Mouse (Mus musculus): ENCODE measurements at regions not wholly inside any gene's neighbourhood (a gene's known extent, or its start where the extent isn't known, plus 50 kb on each side); places are given as distances from the start of the nearest gene placed in this dataset.

DNA sequence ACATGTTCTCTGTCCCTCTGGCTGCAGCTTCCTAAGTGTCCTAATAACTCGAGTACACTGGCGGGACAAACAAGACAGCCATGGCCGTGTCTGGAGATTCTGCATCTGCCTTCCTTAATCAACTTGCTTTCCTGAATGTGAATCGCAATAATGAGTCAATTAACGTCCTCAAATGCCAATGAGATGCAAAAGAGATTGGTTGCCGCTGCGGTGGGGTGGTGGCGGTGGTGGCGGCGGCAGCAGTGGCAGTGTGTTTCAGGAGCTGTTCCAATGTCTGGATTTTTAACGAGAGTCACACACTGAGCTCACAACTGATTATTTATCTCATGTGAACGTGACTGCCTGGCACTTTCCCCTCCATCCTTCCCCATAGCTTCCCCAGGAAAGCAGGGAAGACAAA is 197.6 kb upstream of the Gk2 start:
- no peak overlapping the region for H3K27ac ChIP-seq (replicated peaks; ENCODE audit: low read depth, low read length)
- no peak overlapping the region for H3K9ac ChIP-seq (replicated peaks; ENCODE audit: low read length)
- no peaks in the 10 kb centered on the region for H3K27me3 ChIP-seq (ENCODE audit: control insufficient read depth, insufficient read depth, low read length)
- DNase-seq (ENCODE audit: low spot score) (no peak), ATAC-seq (replicated peaks; ENCODE audit: insufficient number of reproducible peaks, low FRiP score, low TSS enrichment, low read depth) (no peak)
- no peaks in the 10 kb centered on the region for H3K36me3 ChIP-seq (replicated peaks; ENCODE audit: control insufficient read depth, insufficient read depth, low read depth, low read length)
- H3K4me2 ChIP-seq (ENCODE audit: low read depth, low read length), result no peak overlapping the region
- WGBS, result 66% methylated on average over 12 of the region's 12 CpGs
- no peaks in the 10 kb centered on the region for H3K4me1 ChIP-seq (ENCODE audit: control insufficient read depth, insufficient read depth, low read length)
- H3K9me3 ChIP-seq (replicated peaks; ENCODE audit: control insufficient read depth, low read length), result no peaks in the 10 kb centered on the region
- no peak overlapping the region for H3K4me3 ChIP-seq (ENCODE audit: low read depth, low read length)

DNA sequence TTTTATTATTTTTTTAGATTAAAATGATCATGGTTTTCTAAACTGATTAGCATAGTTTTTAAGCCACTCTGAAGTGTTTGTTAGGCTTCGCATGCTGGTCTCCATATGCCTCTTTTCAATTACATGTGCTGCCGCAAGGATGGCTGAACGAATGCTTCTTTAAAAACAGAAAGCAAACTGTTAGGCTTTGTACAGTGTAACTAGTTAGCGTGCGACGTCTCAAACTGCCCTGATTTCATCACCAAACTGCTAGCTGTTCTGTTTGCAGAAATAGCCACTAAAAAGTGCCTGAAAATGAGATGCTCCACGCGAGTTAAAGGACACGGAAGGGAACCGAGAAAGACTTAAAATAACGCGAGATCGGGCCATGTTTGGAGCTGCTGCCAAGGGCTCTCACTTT is 185.4 kb upstream of the Gk2 start:
- Histone ChIP-seq H3K36me3 (replicated peaks; ENCODE audit: control insufficient read depth, insufficient read depth, low read depth, low read length) (no peaks in the 10 kb centered on the region), H3K4me2 (ENCODE audit: low read depth, low read length) (no peak overlapping the region), H3K4me3 (ENCODE audit: low read depth, low read length) (no peak overlapping the region), H3K4me1 (ENCODE audit: control insufficient read depth, insufficient read depth, low read length) (no peaks in the 10 kb centered on the region), H3K9ac (replicated peaks; ENCODE audit: low read length) (no peak overlapping the region), H3K27me3 (ENCODE audit: control insufficient read depth, insufficient read depth, low read length) (no peaks in the 10 kb centered on the region), H3K27ac (replicated peaks; ENCODE audit: low read depth, low read length) (no peak overlapping the region), H3K9me3 (replicated peaks; ENCODE audit: control insufficient read depth, low read length) (no peaks in the 10 kb centered on the region)
- DNase-seq (ENCODE audit: low spot score) (no peak), ATAC-seq (replicated peaks; ENCODE audit: insufficient number of reproducible peaks, low FRiP score, low TSS enrichment, low read depth) (no peak)
- 90% methylated on average over 13 of the region's 13 CpGs for WGBS

DNA sequence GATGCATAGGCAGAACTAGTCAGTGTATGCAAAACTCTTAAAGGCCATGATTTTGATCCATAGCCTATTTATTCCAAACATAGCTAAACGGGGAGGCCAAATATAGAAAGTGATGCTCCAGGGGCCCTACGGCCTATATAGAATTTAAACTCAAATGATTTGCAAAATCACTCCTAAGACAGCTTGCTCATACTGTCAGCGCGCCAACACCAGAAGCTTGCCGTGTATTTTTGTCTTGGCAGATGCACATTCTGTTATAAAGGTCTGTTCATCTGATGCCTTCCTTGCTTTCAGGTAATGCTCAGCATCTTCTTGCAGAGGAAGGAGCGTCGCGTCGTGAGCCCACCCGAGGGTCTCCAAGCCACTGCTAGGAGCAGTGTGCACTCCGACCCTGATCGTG is 184.8 kb upstream of the Gk2 start:
- Histone ChIP-seq H3K27ac (replicated peaks; ENCODE audit: low read depth, low read length) (no peak overlapping the region), H3K27me3 (ENCODE audit: control insufficient read depth, insufficient read depth, low read length) (no peaks in the 10 kb centered on the region), H3K4me2 (ENCODE audit: low read depth, low read length) (no peak overlapping the region), H3K4me1 (ENCODE audit: control insufficient read depth, insufficient read depth, low read length) (no peaks in the 10 kb centered on the region), H3K36me3 (replicated peaks; ENCODE audit: control insufficient read depth, insufficient read depth, low read depth, low read length) (no peaks in the 10 kb centered on the region), H3K9me3 (replicated peaks; ENCODE audit: control insufficient read depth, low read length) (no peaks in the 10 kb centered on the region), H3K4me3 (ENCODE audit: low read depth, low read length) (no peak overlapping the region), H3K9ac (replicated peaks; ENCODE audit: low read length) (no peak overlapping the region)
- DNase-seq (ENCODE audit: low spot score) (no peak), ATAC-seq (replicated peaks; ENCODE audit: insufficient number of reproducible peaks, low FRiP score, low TSS enrichment, low read depth) (no peak)
- WGBS, result 95% methylated on average over 12 of the region's 12 CpGs

DNA sequence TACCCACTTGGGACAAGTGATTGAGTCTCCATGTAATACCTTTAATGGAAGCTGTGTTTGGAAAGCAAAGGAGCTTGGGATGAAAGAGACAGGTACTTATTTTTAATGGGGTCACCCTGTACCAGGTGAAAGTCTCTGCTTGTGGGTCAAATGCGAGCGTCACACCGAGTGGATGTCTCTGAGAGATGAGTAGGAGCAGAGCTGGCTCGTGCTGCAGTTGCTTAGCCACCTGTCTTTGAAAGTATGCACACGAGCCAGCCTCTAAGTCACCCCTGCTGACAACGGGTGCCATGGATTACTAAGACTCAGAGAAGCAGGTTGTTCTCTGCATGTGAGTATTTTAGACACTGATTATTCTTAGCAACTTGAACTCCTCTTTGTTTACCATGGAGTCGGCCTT is 179.5 kb upstream of the Gk2 start:
- WGBS, result 76% methylated on average over 7 of the region's 7 CpGs

DNA sequence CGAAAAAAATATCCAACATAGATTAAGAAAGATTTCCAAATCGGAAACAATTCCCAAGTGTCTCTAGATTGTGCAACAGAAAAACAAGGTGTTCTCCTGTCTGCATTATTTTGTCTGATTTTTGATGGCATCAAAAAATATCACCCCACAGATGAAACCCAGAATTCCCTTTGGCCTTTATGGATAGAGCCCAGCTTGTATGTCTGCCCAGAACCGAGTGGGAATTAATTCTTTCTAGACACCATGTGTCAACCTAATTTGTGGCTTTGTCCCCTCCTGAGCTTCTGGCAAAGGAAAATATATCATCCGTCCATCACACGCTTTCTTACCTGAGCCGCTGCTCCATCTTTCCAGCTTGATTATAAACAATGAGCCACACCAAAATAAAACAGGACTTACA is 176.9 kb upstream of the Gk2 start:
- Histone ChIP-seq H3K27me3 (ENCODE audit: control insufficient read depth, insufficient read depth, low read length) (no peaks in the 10 kb centered on the region), H3K36me3 (replicated peaks; ENCODE audit: control insufficient read depth, insufficient read depth, low read depth, low read length) (no peaks in the 10 kb centered on the region), H3K4me1 (ENCODE audit: control insufficient read depth, insufficient read depth, low read length) (no peaks in the 10 kb centered on the region), H3K9ac (replicated peaks; ENCODE audit: low read length) (no peak overlapping the region), H3K4me2 (ENCODE audit: low read depth, low read length) (no peak overlapping the region), H3K4me3 (ENCODE audit: low read depth, low read length) (no peak overlapping the region), H3K9me3 (replicated peaks; ENCODE audit: control insufficient read depth, low read length) (no peaks in the 10 kb centered on the region), H3K27ac (replicated peaks; ENCODE audit: low read depth, low read length) (no peak overlapping the region)
- DNase-seq (ENCODE audit: low spot score) (no peak), ATAC-seq (replicated peaks; ENCODE audit: insufficient number of reproducible peaks, low FRiP score, low TSS enrichment, low read depth) (no peak)
- WGBS, result 89% methylated on average over 6 of the region's 6 CpGs

More for the DNA sequence above, 179.5 kb upstream of the Gk2 start:
- no peak overlapping the region for H3K27ac ChIP-seq (replicated peaks; ENCODE audit: low read depth, low read length)
- no peaks in the 10 kb centered on the region for H3K9me3 ChIP-seq (replicated peaks; ENCODE audit: control insufficient read depth, low read length)
- DNase-seq (ENCODE audit: low spot score) (no peak), ATAC-seq (replicated peaks; ENCODE audit: insufficient number of reproducible peaks, low FRiP score, low TSS enrichment, low read depth) (no peak)
- H3K36me3 ChIP-seq (replicated peaks; ENCODE audit: control insufficient read depth, insufficient read depth, low read depth, low read length), result no peaks in the 10 kb centered on the region
- H3K9ac ChIP-seq (replicated peaks; ENCODE audit: low read length), result no peak overlapping the region
- H3K27me3 ChIP-seq (ENCODE audit: control insufficient read depth, insufficient read depth, low read length), result no peaks in the 10 kb centered on the region
- no peak overlapping the region for H3K4me2 ChIP-seq (ENCODE audit: low read depth, low read length)
- no peak overlapping the region for H3K4me3 ChIP-seq (ENCODE audit: low read depth, low read length)
- no peaks in the 10 kb centered on the region for H3K4me1 ChIP-seq (ENCODE audit: control insufficient read depth, insufficient read depth, low read length)

DNA sequence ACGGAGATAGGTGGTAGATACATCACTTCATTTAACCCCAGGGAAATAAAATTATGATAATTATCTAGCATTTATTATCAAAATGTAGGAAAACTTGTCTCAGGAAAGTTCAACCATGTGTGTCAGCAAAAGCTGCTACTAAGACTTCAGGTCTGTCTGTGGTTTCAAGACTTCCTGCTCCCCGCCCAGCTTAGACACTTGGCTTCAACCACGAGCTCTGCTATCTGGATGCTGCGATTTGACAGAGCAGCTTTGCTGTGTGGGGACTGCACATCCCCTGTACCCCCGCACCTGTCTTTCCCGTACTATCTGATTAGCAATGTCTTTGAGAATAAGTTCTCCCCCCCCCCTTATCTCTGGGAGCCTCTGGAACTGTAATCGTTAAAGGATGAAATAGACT is 176.0 kb upstream of the Gk2 start:
- no peaks in the 10 kb centered on the region for H3K36me3 ChIP-seq (replicated peaks; ENCODE audit: control insufficient read depth, insufficient read depth, low read depth, low read length)
- no peaks in the 10 kb centered on the region for H3K27me3 ChIP-seq (ENCODE audit: control insufficient read depth, insufficient read depth, low read length)
- no peak overlapping the region for H3K9ac ChIP-seq (replicated peaks; ENCODE audit: low read length)
- no peak overlapping the region for H3K4me3 ChIP-seq (ENCODE audit: low read depth, low read length)
- no peak overlapping the region for H3K4me2 ChIP-seq (ENCODE audit: low read depth, low read length)
- WGBS, result 82% methylated on average over 7 of the region's 7 CpGs
- no peaks in the 10 kb centered on the region for H3K4me1 ChIP-seq (ENCODE audit: control insufficient read depth, insufficient read depth, low read length)
- ATAC-seq (replicated peaks; ENCODE audit: insufficient number of reproducible peaks, low FRiP score, low TSS enrichment, low read depth) (no peak), DNase-seq (ENCODE audit: low spot score) (no peak)
- H3K27ac ChIP-seq (replicated peaks; ENCODE audit: low read depth, low read length), result no peak overlapping the region
- H3K9me3 ChIP-seq (replicated peaks; ENCODE audit: control insufficient read depth, low read length), result no peaks in the 10 kb centered on the region

DNA sequence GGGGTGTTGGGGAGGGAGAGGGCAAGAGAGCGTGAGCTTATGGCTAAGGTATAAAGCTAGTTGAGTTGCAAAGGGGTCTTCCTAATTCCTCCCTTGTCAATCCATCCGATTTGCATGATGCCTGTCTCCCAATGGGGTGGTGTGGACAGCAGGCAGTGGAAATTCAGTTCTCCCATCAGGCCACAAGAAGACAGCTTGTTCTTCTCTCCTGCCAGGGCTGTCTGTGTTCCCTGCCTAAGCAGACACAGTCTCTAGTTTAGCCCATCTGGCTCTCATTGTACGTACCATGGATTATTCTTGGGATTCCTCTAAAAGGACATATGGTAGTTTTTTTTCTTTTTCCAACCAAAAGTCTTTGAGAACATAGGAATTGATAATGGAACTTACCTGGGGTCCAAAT is 168.4 kb upstream of the Gk2 start:
- 89% methylated on average over 3 of the region's 3 CpGs for WGBS
- H3K4me3 ChIP-seq (ENCODE audit: low read depth, low read length), result no peak overlapping the region
- DNase-seq (ENCODE audit: low spot score) (no peak), ATAC-seq (replicated peaks; ENCODE audit: insufficient number of reproducible peaks, low FRiP score, low TSS enrichment, low read depth) (no peak)
- H3K9me3 ChIP-seq (replicated peaks; ENCODE audit: control insufficient read depth, low read length), result no peaks in the 10 kb centered on the region
- H3K27me3 ChIP-seq (ENCODE audit: control insufficient read depth, insufficient read depth, low read length), result no peaks in the 10 kb centered on the region
- H3K4me2 ChIP-seq (ENCODE audit: low read depth, low read length), result no peak overlapping the region
- H3K36me3 ChIP-seq (replicated peaks; ENCODE audit: control insufficient read depth, insufficient read depth, low read depth, low read length), result no peaks in the 10 kb centered on the region
- H3K9ac ChIP-seq (replicated peaks; ENCODE audit: low read length), result no peak overlapping the region
- no peak overlapping the region for H3K27ac ChIP-seq (replicated peaks; ENCODE audit: low read depth, low read length)
- no peaks in the 10 kb centered on the region for H3K4me1 ChIP-seq (ENCODE audit: control insufficient read depth, insufficient read depth, low read length)

DNA sequence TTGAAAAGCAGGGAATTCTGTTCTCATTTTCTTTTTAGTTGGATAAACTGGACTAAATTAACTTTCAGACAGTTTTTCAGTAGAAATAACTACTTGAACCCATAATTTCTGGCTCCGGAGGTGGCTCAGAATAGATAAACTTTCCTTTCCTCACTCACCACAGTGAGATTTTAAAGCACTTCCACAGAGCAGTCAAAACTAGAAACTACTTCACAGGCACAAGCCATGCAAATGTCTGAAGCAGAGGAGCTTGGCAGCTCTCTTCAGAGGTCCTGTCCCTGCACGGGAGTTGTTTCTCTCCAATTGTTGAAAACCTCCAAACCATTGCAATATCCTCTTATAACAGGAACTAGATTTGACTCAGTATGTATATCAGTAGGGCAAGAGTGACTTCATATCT is 163.1 kb upstream of the Gk2 start:
- Histone ChIP-seq H3K4me1 (ENCODE audit: control insufficient read depth, insufficient read depth, low read length) (no peaks in the 10 kb centered on the region), H3K9me3 (replicated peaks; ENCODE audit: control insufficient read depth, low read length) (no peaks in the 10 kb centered on the region), H3K4me2 (ENCODE audit: low read depth, low read length) (no peak overlapping the region), H3K27ac (replicated peaks; ENCODE audit: low read depth, low read length) (no peak overlapping the region), H3K9ac (replicated peaks; ENCODE audit: low read length) (no peak overlapping the region), H3K36me3 (replicated peaks; ENCODE audit: control insufficient read depth, insufficient read depth, low read depth, low read length) (no peaks in the 10 kb centered on the region), H3K4me3 (ENCODE audit: low read depth, low read length) (no peak overlapping the region), H3K27me3 (ENCODE audit: control insufficient read depth, insufficient read depth, low read length) (no peaks in the 10 kb centered on the region)
- ATAC-seq (replicated peaks; ENCODE audit: insufficient number of reproducible peaks, low FRiP score, low TSS enrichment, low read depth) (no peak), DNase-seq (ENCODE audit: low spot score) (no peak)
- 78% methylated on average over 2 of the region's 2 CpGs for WGBS

DNA sequence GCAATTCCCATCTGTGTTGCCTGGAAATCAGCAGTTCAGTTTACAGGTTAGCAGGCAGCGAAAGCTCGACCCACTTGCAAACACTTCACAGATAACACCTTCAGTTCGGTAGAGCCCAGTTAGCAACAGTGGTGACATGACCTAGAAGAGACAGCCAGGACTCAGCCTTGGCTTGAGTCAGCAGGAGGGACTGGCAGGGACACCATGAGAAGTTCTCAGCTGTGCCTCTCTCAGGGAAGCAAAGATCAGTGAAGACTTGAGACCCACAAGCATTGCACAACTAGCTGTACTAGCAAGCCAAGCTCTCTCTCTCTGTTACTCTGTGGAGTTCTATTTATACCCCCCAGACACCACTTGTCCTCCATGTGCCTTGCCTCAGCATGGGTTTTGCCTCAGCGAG is 161.6 kb upstream of the Gk2 start:
- no peak overlapping the region for H3K9ac ChIP-seq (replicated peaks; ENCODE audit: low read length)
- WGBS, result 84% methylated on average over 4 of the region's 4 CpGs
- DNase-seq (ENCODE audit: low spot score), result no peak

More for the DNA sequence above, 161.6 kb upstream of the Gk2 start:
- Histone ChIP-seq H3K27me3 (ENCODE audit: control insufficient read depth, insufficient read depth, low read length) (no peaks in the 10 kb centered on the region), H3K4me3 (ENCODE audit: low read depth, low read length) (no peak overlapping the region), H3K36me3 (replicated peaks; ENCODE audit: control insufficient read depth, insufficient read depth, low read depth, low read length) (no peaks in the 10 kb centered on the region), H3K4me1 (ENCODE audit: control insufficient read depth, insufficient read depth, low read length) (no peaks in the 10 kb centered on the region), H3K27ac (replicated peaks; ENCODE audit: low read depth, low read length) (no peak overlapping the region), H3K4me2 (ENCODE audit: low read depth, low read length) (no peak overlapping the region), H3K9me3 (replicated peaks; ENCODE audit: control insufficient read depth, low read length) (no peaks in the 10 kb centered on the region)
- ATAC-seq (replicated peaks; ENCODE audit: insufficient number of reproducible peaks, low FRiP score, low TSS enrichment, low read depth), result no peak
